Mouse (Mus musculus): Measurements from ENCODE around the gene Hspbap1. TPM values are rescaled to one million over a fixed set of nuclear protein-coding genes. Genes with fewer than 3 reads are reported as not detected.

Gene Hspbap1
- polyA plus RNA-seq, 1 experiment = 5.1 TPM

- TF ChIP-seq FLI1 (IDR thresholded peaks at IDR 0.05; ENCODE audit: low read length) (no peak), GATA1 (IDR thresholded peaks at IDR 0.05; ENCODE audit: borderline replicate concordance, low read length) (no peak)
- Histone ChIP-seq H3K4me3 (replicated peaks) (no peak overlapping the region), H3K4me1 (no peaks in the 10 kb centered on the region), H3K27me3 (replicated peaks) (peaks cover 2% of the 10 kb centered on the region), H3K9me3 (peaks cover 4% of the 10 kb centered on the region; the same call in 1 of the 2 replicates), H3K36me3 (replicated peaks; ENCODE audit: low read length) (no peaks in the 10 kb centered on the region)
These were observed 17.0 kb downstream of the Hspbap1 start for GRCm38 (mm10) chr16:35787163-35787562.

GRCm38 (mm10) chr16:35787568-35788189 lies 17.5 kb downstream of the Hspbap1 start:
- Histone ChIP-seq H3K4me3 (replicated peaks) (no peak overlapping the region), H3K27me3 (replicated peaks) (peaks cover 2% of the 10 kb centered on the region), H3K4me1 (no peaks in the 10 kb centered on the region), H3K9me3 (peaks cover 4% of the 10 kb centered on the region; the same call in 1 of the 2 replicates), H3K36me3 (replicated peaks; ENCODE audit: low read length) (no peaks in the 10 kb centered on the region)
- no peak for TF ChIP-seq GATA1 (IDR thresholded peaks at IDR 0.05; ENCODE audit: borderline replicate concordance, low read length)
- TF ChIP-seq FLI1 (IDR thresholded peaks at IDR 0.05; ENCODE audit: low read length) = no peak

GRCm38 (mm10) chr16:35788330-35788729 lies 18.2 kb downstream of the Hspbap1 start:
- Histone ChIP-seq H3K4me1 (no peaks in the 10 kb centered on the region), H3K4me3 (replicated peaks) (no peak overlapping the region), H3K9me3 (peaks cover 4% of the 10 kb centered on the region; the same call in 1 of the 2 replicates), H3K36me3 (replicated peaks; ENCODE audit: low read length) (no peaks in the 10 kb centered on the region), H3K27me3 (replicated peaks) (no peaks in the 10 kb centered on the region)
- TF ChIP-seq FLI1 (IDR thresholded peaks at IDR 0.05; ENCODE audit: low read length) (no peak), GATA1 (IDR thresholded peaks at IDR 0.05; ENCODE audit: borderline replicate concordance, low read length) (no peak)

GRCm38 (mm10) chr16:35791962-35792521 lies 21.9 kb downstream of the Hspbap1 start:
- TF ChIP-seq FLI1 (IDR thresholded peaks at IDR 0.05; ENCODE audit: low read length) = no peak
- TF ChIP-seq GATA1 (IDR thresholded peaks at IDR 0.05; ENCODE audit: borderline replicate concordance, low read length) = no peak
- H3K36me3 ChIP-seq (replicated peaks; ENCODE audit: low read length) = no peaks in the 10 kb centered on the region

GRCm38 (mm10) chr16:35802163-35802562 lies 32.0 kb downstream of the Hspbap1 start:
- no peaks in the 10 kb centered on the region for H3K4me1 ChIP-seq

More at GRCm38 (mm10) chr16:35791962-35792521, 21.9 kb downstream of the Hspbap1 start:
- peaks cover 6% of the 10 kb centered on the region; the same call in 1 of the 2 replicates for H3K9me3 ChIP-seq
- no peaks in the 10 kb centered on the region for H3K4me1 ChIP-seq
- no peaks in the 10 kb centered on the region for H3K27me3 ChIP-seq (replicated peaks)
- H3K4me3 ChIP-seq (replicated peaks) = no peak overlapping the region

GRCm38 (mm10) chr16:35803723-35804122 lies 33.5 kb downstream of the Hspbap1 start:
- Histone ChIP-seq H3K4me3 (replicated peaks) (no peak overlapping the region), H3K27me3 (replicated peaks) (peaks cover 3% of the 10 kb centered on the region), H3K4me1 (no peaks in the 10 kb centered on the region)

More at GRCm38 (mm10) chr16:35802163-35802562, 32.0 kb downstream of the Hspbap1 start:
- H3K36me3 ChIP-seq (replicated peaks; ENCODE audit: low read length) = no peaks in the 10 kb centered on the region
- H3K4me3 ChIP-seq (replicated peaks) = no peak overlapping the region
- peaks cover 25% of the 10 kb centered on the region for H3K9me3 ChIP-seq
- peaks cover 3% of the 10 kb centered on the region for H3K27me3 ChIP-seq (replicated peaks)
- TF ChIP-seq FLI1 (IDR thresholded peaks at IDR 0.05; ENCODE audit: low read length) = no peak
- no peak for TF ChIP-seq GATA1 (IDR thresholded peaks at IDR 0.05; ENCODE audit: borderline replicate concordance, low read length)

GRCm38 (mm10) chr16:35806973-35807662 lies 36.9 kb downstream of the Hspbap1 start:
- Histone ChIP-seq H3K4me3 (replicated peaks) (no peak overlapping the region), H3K4me1 (no peaks in the 10 kb centered on the region)

More at GRCm38 (mm10) chr16:35803723-35804122, 33.5 kb downstream of the Hspbap1 start:
- Histone ChIP-seq H3K36me3 (replicated peaks; ENCODE audit: low read length) (no peaks in the 10 kb centered on the region), H3K9me3 (peaks cover 14% of the 10 kb centered on the region)
- TF ChIP-seq GATA1 (IDR thresholded peaks at IDR 0.05; ENCODE audit: borderline replicate concordance, low read length) = no peak

GRCm38 (mm10) chr16:35807663-35807992 lies 37.5 kb downstream of the Hspbap1 start:
- Histone ChIP-seq H3K27me3 (replicated peaks) (peaks cover 5% of the 10 kb centered on the region), H3K36me3 (replicated peaks; ENCODE audit: low read length) (no peaks in the 10 kb centered on the region), H3K9me3 (0 out of 2 replicates have a peak, but pooled peaks cover 2% of the 10 kb centered on the region), H3K4me1 (no peaks in the 10 kb centered on the region), H3K4me3 (replicated peaks) (no peak overlapping the region)
- TF ChIP-seq FLI1 (IDR thresholded peaks at IDR 0.05; ENCODE audit: low read length) (no peak), GATA1 (IDR thresholded peaks at IDR 0.05; ENCODE audit: borderline replicate concordance, low read length) (no peak)

More at GRCm38 (mm10) chr16:35806973-35807662, 36.9 kb downstream of the Hspbap1 start:
- TF ChIP-seq FLI1 (IDR thresholded peaks at IDR 0.05; ENCODE audit: low read length) = no peak
- TF ChIP-seq GATA1 (IDR thresholded peaks at IDR 0.05; ENCODE audit: borderline replicate concordance, low read length) = no peak
- H3K36me3 ChIP-seq (replicated peaks; ENCODE audit: low read length) = no peaks in the 10 kb centered on the region
- H3K27me3 ChIP-seq (replicated peaks) = peaks cover 3% of the 10 kb centered on the region
- H3K9me3 ChIP-seq = 0 out of 2 replicates have a peak, but pooled peaks cover 2% of the 10 kb centered on the region

GRCm38 (mm10) chr16:35808838-35809237 lies 38.7 kb downstream of the Hspbap1 start:
- no peaks in the 10 kb centered on the region for H3K4me1 ChIP-seq
- peaks cover 5% of the 10 kb centered on the region for H3K27me3 ChIP-seq (replicated peaks)
- H3K4me3 ChIP-seq (replicated peaks) = no peak overlapping the region
- no peaks in the 10 kb centered on the region for H3K36me3 ChIP-seq (replicated peaks; ENCODE audit: low read length)
- no peak for TF ChIP-seq GATA1 (IDR thresholded peaks at IDR 0.05; ENCODE audit: borderline replicate concordance, low read length)
- TF ChIP-seq FLI1 (IDR thresholded peaks at IDR 0.05; ENCODE audit: low read length) = no peak
- H3K9me3 ChIP-seq = 0 out of 2 replicates have a peak, but pooled peaks cover 2% of the 10 kb centered on the region

GRCm38 (mm10) chr16:35813119-35813518 lies 42.9 kb downstream of the Hspbap1 start:
- H3K27me3 ChIP-seq (replicated peaks) = peaks cover 12% of the 10 kb centered on the region
- H3K4me1 ChIP-seq = peaks cover 8% of the 10 kb centered on the region; the same call in 1 of the 2 replicates
- no peak overlapping the region for H3K4me3 ChIP-seq (replicated peaks)
- H3K9me3 ChIP-seq = 0 out of 2 replicates have a peak, but pooled peaks cover 2% of the 10 kb centered on the region
- H3K36me3 ChIP-seq (replicated peaks; ENCODE audit: low read length) = no peaks in the 10 kb centered on the region
- TF ChIP-seq FLI1 (IDR thresholded peaks at IDR 0.05; ENCODE audit: low read length) (no peak), GATA1 (IDR thresholded peaks at IDR 0.05; ENCODE audit: borderline replicate concordance, low read length) (no peak)
